Mouse (Mus musculus) 3134 (cell line): ENCODE data around the gene Cog7.

Experiments
- DNase-seq: peaks from one replicate; pipeline ENCODE4 v3.0.0-alpha.2; 2011; ENCODE audit warnings: low spot score; ENCODE audit not compliant: insufficient read length; ENCODE audit errors: extremely low read depth

Cog7 gene

DNA sequence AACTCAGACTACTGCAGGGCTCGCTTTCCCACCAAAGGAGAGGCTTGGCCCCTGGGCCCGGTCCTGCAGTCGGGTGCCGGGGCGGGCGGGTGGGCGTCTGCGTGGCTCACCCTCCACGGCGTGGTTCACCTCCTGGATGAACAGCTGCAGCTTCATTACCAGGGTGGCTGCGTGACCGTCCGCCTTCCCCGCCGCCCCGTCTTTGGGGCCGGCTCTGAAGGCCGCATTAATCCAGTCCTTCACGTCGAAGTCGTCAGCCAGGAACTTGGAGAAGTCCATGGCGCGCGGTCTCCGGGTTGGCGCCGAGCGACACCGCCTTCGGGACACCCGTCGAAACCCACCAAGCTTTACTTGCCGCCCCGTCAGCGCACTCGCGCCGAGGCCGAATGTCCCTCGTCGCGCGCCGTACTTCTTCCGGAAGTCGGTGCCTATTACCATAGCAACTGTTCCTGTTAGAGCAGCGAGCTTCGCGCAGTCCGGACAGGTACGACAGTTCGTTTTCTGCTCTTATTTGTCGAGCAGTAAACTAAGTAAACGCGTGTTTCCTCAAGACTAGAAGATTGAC is at the start of gene Cog7:
Gene Cog7, minus strand, starts transcription at position 405 of the 565 bp plus-strand sequence.
- peak; percentile 92 for DNase-seq

DNA sequence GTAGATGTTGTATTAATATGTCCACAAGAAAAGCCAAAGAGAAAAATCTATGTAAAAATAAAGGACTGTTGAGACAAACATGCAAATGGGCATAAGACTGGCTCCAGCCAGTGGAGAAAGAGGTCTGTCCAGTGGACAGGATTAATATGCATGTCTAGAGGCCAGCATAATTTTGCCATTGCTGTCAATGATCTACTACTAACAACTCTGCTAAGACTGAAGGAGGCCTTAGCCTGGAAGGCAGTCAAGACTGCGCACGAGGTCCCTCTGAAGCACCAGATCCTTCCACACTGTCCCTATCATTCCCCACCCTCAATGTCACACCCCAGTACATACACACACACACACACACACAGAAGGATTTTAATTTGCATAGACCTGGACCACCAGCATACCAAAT is 40.6 kb upstream of the Cog7 start:
- no peak for DNase-seq

DNA sequence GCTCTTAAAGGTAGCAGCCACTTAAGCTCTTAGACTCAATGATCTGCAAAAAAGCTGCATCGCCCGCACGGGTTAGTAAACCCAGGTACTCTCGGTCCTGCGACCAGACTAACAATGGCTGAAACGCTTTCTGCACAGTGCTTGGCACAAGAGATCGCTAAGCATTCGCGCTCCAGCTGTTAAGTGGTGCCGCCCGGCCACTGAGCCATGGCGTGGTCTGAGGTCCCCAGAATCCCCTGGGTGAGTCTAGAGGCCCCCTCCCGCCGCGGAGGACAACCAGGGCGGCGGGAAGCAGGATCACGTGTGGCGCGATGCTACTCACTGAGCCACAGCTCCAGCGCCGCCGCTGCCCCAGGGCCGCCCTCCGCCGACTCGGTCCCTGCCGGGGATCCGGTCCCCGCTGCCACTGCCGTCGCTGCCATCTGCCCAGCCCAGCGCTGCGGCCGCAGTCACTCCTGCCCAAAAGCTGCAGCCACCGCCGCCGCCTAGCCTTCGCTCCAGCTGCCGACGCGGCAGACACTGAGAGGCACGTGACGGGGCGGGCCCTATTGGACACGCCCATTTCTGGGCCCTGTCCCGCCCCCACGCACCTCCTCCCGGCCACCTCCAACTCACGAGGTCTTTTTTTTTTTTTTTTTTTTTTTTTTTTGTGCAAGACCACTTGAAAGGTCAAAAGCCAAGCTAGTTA is 39.3 kb upstream of the Cog7 start, which contains the start of gene Gga2:
Gene Gga2, minus strand, starts transcription at position 556 of the 688 bp plus-strand sequence.
- DNase-seq = peak; percentile 87

DNA sequence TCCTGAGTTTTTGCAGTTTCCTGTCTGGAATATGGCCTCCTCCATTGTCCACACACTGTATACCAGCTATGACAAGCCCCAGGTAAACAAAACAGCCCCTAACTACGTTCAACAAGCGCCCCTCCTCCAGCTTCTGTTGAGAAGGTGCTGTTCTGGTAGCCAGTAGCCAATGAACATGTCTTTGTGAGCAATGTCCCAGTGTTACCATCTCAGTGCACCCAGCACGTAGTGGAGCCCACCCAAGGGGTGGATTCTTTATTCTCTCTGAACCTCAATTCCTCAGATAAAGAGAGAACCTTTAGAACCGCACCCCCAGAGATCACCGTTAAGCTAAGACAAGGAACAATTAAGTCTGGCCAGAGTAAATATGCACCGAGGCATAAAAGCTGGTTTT is 38.8 kb upstream of the Cog7 start:
- DNase-seq = no peak

DNA sequence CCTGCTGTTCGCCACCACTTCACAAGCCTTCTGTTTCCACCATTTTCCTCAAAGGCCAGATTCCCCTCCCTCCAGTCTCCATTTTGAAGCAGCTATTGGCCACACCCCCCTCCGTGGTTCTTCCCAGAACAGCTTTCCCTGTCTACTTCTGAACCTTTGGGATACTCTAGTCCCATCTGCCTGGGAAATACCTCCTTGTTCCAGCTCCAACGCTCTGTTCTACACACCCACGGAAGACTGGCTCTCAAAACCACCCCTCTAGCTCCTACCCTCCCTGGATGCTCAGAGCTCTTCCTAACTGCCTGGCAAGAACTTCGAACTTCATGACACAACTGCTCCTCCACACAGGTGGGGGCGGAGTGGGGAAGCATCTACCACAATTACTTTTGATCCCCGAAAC is 37.5 kb upstream of the Cog7 start:
- DNase-seq = no peak

DNA sequence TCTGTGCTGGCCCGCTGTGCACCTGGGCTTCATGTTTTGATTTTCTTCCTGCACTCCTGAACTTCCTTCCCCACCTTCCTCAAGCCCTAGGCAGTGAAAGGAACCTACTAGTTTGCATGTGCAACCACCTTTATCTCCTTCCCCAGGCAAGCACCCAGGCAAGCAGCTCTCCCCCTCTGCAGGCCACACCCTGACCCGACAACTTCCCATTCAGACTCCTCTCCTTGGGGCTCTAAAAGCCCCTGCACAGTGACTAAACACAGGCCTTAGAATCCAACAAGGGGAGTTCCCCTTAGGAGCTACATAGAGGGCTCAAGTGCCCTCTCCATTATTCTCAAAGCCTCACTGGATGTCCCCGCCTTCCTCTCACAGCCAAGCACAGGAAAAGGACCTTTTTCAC is 36.7 kb upstream of the Cog7 start:
- no peak for DNase-seq

DNA sequence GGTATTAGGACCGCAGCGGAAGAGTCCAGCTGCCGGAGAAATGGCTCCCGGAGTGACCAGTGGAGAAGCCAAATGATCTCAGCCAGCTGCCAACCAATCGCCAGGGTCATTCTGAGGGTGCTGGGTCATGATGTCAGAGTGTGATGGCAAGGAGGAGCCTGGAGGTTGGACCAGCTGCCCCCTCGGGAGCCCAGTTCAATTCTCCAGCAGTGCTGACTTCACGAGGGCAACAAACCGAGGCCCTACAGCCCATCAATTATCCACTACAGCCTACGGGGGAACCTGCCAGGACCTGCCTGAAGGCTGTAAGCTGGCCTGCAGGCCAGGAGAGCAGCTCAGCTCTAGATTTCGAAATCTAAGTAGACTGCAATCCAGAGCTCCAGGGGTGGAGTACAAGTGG is 34.2 kb upstream of the Cog7 start:
- DNase-seq = peak; percentile 15

DNA sequence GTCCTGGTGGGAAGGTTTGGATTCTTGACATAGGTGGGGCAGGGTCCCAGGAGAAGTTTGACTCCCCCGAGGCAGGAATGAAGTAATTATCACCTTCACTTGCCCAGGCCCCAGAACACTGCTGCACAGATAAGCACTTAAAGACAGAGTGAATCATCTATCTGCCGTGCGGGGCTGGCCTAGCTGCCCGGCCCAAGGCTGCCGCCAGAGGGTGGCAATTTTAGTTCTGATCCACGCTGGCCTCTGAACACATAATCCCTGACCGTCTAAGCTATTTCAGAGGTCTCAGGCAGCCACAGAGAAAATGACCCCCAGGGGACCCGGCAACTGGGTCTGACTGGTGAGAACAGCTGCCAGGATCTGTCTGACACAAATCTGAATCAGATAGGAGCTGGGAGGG is 33.6 kb upstream of the Cog7 start:
- peak; percentile 59 for DNase-seq

DNA sequence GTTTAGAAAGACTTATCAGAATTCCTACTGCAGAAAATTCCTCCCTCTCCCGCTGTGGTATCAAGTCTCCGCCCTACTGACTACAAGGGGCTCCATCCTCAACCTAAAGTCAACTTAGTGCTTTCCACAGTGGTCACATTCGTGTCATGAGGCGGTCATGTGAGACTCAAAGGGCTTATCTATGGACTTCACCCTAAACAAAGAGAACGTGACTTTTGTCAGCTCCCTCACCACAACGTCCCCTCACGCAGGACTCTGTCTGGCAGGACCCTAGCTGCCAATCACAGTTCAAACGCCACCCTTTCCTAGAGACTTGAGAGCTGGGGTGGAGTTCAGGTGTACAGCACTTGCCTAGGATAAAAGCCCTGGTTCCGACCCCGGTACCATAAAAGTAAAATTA is 31.4 kb upstream of the Cog7 start:
- no peak for DNase-seq

DNA sequence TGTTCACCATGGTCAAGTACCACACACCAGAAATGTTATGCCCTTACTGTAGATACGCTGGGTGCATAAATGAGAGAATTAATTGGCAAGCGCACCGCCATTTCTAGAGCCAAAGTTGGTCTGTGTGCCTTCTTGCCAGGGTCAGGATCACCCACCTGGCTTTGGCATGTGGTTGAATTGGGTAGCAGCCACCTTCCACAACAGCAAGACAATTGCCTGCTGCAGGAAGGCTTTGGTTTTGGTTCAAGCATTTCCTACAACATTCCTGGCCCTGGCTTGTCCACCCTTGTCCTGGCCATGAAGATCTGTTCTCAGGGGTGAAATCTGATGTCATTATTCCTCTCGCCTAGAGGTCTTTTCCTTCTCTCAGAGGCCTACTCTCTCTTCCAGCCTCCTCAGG is 30.9 kb upstream of the Cog7 start:
- no peak for DNase-seq

DNA sequence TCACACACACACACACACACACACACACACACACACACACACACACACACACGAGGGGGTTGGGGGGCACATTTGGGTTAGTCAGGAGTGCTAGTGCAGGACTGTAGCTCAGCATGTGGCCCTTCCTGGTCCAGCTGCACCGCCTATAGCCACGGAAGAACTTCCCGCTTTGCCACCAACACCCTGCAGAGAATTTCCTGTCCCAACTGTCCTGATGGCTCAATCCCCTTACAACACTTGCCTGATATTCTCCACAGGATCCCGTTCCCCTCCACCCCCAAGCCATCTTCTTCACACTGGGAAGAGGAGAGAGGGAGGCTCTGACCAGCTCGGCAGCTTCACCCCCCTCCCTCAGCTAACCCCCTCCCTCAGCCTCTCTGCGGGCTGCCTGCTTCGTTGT is 18.9 kb upstream of the Cog7 start:
- DNase-seq = no peak

DNA sequence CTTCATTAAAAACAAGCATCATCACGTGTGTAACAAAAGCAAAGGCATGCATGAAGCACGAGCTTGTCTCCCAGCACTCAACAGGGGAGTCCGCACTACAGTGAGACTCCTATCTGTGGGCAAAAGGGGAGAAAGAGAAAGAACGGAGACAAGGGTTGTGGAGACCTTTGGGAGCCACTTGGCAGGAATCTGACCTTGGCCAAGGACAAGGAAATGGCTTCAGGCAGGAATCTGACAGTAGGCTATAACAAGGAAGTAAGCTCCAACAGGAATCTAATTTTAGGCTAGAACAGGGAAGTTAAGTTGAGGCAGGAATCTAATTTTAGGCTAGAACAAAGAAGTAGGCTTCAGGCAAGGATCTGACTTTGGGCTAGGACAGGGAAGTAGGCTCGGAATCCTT is 14.4 kb upstream of the Cog7 start:
- no peak for DNase-seq

DNA sequence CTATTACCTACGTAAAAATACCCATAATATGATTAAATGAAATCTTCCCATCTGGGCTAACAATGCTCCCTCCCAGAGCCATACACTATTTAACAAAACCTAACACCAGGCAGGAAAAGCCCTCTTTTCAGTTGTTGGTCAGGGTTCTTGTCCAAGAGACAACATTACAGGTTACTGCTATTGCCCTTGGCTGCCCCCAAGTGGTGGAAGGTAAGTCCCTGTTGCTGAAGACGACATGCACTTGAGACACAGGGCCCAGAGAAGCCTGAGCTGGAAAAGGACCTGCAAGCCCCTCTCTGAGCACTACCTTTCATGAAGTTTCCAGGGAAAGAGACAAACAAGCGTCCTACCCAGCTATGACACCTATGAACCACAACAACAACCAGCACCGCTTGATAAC is 6.5 kb downstream of the Cog7 start:
- DNase-seq = no peak

DNA sequence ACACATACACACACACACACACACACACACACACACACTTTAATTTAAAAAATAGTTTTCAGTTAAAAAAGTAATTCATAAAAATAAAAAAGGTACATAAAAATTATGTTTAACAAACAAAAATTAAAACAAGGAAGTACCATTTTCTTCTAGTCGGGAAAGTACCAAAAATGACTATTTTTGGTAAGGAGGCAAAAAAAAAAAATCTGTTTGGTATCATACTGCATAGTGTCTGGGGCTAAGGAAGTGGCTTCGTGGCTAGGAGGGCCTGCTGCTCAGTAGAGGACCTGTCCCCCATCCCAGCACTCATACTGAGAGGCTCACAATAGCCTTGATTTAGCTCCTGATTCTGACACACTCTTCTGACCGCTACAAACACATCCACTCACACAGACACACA is 9.8 kb downstream of the Cog7 start:
- DNase-seq = no peak

DNA sequence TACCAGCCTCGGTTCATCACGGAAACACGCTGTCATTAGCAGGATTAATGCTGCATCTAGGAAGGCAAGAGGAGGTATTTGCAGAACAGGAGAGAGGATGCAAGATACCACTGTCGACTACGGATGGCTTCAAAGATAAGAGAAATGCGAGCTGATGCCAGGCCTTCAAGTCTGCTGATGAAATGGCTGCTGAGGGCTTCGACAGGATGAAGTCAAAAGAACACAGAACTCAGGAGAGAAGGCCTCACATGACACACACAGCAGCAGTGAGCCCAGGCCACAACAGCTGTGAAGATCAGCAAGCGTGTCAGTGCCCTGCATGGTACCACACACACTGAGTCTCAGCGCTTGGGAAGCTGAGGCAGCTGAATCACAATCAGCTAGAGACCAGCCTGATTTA is 11.3 kb downstream of the Cog7 start:
- no peak for DNase-seq

DNA sequence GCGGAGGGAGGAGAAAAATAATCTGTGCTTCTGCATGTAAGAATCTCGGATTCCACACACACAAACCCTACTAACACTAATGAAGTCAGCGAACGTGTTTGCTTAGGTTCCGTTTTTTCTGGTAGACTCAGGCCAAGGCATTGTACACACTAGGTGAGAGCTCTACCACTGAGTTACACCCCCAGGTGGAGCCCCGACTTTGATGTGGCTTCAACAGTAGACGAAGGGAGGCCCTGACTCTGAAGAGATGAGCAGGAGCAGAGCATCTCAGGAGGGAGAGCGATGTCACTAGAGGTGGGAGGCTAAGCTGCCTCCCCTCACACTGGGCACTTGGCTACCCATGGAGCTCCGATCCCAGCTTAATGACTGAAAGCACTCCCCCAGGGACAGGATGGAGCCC is 12.7 kb downstream of the Cog7 start:
- no peak for DNase-seq

DNA sequence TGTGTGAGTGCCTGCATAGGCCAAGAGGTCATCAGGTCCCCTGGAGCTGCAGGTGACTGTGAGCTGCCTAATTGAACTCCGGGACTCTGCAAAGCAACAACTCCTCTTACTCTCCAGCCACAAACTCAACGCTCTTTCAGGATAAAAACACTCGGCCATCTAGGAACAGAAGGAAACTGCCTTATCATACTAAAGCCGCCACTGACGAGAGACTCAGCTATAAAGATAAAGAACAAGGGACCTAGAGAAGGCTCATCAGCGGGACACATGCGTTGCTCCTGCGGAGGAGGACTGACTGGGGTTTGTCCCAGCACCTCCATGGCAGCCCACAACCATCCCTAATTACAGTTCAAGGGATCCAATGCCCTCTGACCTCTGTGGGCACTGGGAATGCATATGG is 13.3 kb downstream of the Cog7 start:
- no peak for DNase-seq

DNA sequence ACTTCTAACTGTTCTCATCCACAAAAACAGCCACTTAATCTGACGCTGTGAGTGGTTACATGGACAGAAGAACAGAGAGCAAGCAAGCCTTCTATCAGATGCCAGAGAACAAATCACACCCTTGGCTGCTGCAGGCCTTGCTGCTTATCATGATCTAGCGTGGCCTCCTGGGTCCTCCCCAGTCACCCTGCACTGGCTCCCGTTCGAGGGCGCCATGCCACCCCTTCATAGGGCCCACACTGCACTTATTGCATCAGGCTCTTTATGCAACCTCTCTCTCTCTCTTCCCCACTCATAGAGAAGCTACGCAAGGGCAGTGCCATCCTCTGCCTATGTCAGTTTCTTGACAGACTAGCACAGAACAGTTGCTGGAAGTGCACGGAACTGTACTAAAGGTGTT is 15.3 kb downstream of the Cog7 start:
- no peak for DNase-seq

DNA sequence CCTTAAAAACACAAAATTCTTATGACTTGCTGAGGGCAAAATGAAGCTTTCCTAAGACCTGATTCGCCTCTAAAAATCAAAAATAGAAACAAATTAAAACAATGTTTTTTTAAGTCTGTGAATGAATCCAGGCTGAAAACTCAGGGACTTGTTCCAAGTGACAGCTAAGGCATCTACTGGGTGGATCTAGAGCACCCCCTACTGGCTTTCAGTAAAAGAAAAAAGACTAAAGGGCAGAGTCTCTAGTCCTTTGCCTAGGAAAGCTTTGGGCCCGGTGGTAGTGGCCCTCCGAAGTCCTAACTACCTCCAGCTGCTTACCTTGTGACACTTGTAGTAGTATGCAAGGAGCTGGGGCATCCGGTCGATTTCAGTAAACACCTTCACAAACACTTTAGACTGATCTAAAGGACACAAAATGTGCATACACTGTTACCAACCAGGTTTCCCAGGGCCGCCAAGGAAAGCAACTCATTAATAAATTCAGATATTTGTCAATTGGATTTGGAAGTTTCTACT is 17.6 kb downstream of the Cog7 start:
- DNase-seq = no peak

DNA sequence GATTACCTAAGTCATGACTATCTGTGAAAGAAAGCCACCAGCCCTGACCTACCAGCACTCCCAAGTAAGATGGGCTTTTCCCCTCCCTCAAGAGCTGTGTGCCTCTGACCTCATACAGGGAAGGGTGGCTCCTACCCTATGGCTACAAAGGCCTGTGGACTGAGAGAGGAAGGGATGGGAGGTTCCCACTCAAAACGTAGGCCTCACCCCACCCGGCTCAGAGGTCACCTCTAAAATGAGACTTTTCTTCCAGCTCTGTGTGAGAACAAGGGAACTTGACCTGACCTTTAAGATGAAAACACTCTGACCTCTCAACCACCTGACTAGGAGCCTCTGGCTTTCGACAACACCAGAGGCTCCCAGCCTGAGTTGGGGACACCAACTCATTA is 18.9 kb downstream of the Cog7 start:
- DNase-seq = no peak

DNA sequence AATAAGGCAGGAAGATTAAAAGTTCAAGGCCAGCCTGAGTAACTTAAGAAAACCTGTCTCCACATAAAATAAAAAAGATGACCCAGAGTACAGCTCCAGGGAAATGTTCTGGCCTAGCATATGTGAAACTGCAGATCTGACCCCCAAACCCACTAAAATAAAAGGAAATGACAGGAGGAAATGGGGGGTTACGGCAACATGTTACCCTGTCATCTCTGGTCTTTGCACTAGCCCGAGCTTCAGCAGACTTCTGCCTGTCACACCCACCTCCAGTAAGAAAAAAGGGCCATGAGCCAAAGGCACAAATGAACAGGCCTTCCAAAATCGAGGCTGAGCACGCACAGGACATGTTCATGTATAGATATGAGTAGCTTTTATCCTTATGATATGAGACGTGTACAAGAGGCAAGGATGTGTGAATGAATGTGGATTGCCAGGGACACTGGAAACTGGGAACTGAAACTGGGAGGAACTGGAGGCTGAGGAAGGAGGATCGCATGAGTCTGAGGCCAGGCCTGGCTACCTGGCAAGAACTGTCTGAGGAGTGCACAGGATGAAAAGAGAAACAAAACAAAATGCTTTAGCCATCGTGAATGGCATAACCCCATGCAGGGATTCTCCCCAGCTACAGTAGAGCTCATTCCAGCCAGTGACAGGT is 19.5 kb downstream of the Cog7 start:
- DNase-seq = no peak

DNA sequence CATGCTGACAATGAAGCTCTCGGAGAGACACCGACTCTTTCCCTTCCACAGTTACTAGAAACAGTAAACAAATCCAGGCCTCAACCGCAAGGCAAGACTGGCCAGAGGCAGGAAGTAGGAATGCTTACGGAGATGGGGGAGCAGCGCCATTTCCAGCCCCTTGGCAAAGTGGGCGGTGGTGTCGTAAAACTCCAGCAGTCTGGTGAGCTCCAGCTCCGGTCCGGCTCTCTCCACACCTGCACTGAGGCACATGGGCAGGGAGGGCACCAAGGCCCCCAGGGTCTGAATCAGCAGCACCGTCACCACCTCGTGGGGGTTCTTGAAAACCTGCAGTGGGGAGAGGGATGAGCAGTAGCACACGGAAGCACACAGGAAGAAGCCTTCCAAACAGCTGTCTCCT is 25.7 kb downstream of the Cog7 start:
- no peak for DNase-seq
